Mouse (Mus musculus): Measurements from ENCODE around the gene Elac2. TPM values are rescaled to one million over a fixed set of nuclear protein-coding genes. Genes with fewer than 3 reads are reported as not detected.

The Elac2 gene
- total RNA-seq, 2 experiments from 2014 or later = 23.8 to 38.0 TPM

DNA sequence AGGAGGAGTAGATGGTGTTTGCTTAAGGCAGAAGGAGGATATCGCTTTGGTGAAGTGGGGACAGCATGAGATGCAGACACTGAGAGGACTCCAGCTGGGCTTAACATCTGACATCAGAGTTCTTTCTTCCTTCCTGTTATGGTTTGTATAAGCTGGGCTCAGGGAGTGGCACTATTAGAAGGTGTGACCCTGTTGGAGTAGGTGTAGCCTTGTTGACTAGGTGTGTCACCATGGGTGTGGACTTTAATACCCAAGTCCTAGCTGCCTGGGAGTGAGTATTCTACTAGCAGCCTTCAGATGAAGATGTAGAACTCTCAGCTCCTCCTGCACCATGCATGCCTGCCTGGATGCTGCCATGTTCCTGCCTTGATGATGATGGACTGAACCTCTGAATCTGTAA, 37.9 kb downstream of the Elac2 start:
- ATAC-seq (replicated peaks; ENCODE audit: poor library complexity, severe bottlenecking) = no peak

GRCm38 (mm10) chr11:65020744-65021143, 41.9 kb downstream of the Elac2 start:
- no peak for ATAC-seq (replicated peaks; ENCODE audit: poor library complexity, severe bottlenecking)

DNA sequence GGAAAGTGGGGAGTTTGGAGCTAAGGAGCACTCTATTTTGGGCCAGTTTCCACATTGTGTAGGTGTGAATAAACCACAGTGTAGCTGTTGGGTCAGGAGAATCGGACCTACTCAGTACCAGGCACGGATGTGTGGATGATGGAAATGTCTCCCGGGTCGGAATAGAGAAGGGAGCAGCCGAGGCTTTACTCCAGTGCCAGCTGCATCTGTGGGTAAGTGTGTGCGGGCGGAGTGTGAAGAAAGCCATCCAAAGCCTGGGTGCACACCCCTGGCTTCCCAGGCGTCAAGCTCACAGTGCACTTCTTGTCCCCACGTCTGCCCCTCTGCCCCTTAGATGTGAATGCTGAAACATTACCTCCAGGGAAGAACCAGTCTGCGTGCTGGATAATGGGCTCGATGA, 43.9 kb downstream of the Elac2 start:
- no peak for ATAC-seq (replicated peaks; ENCODE audit: poor library complexity, severe bottlenecking)

- ATAC-seq (replicated peaks; ENCODE audit: poor library complexity, severe bottlenecking) = no peak
These were observed 49.2 kb downstream of the Elac2 start for GRCm38 (mm10) chr11:65028049-65028448.

GRCm38 (mm10) chr11:65030201-65030600, 51.4 kb downstream of the Elac2 start:
- no peak for ATAC-seq (replicated peaks; ENCODE audit: poor library complexity, severe bottlenecking)

DNA sequence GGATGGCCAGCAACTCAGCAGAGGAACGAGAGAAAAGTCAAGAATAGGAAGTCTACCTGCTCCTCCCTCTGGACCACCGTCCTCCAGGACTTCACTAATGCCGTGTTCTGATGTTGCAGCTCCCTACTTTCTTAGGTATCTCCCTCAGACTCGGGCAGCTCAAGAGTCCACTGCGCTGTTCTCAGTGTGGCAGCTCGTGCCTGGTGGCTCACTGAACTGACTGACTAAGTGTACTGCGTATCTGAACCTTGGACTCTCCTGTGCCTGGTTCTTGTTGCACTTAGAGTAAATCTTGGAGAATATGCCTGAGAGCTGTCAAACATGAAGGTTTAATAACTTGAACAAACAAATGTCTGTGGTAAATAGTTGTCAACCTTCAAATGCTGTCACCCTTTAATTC, 53.4 kb downstream of the Elac2 start:
- no peak for ATAC-seq (replicated peaks; ENCODE audit: poor library complexity, severe bottlenecking)

- ATAC-seq (replicated peaks; ENCODE audit: poor library complexity, severe bottlenecking) = no peak
These were observed 60.2 kb downstream of the Elac2 start for GRCm38 (mm10) chr11:65038996-65039395.

- no peak for ATAC-seq (replicated peaks; ENCODE audit: poor library complexity, severe bottlenecking)
These were observed 60.8 kb downstream of the Elac2 start for GRCm38 (mm10) chr11:65039517-65040095.

DNA sequence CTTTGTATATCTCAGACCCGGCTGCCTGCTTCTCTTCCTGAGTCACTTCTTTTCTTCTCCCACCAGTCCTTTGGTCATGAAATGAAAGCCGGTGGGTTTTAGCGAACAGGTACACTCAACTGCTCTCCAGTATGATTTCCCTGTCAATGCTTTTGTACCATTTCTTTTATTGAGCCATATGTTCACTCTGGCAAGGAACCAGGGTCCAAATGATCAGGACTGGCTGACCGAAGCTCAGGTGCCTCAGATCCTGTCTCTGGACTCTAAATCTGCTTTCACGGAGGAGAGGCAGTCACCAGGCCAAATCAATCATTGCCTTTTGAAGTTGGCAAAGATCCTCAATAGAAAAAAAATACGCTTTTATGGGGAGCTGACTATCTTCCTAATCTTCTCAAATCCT, 61.7 kb downstream of the Elac2 start:
- no peak for ATAC-seq (replicated peaks; ENCODE audit: poor library complexity, severe bottlenecking)

DNA sequence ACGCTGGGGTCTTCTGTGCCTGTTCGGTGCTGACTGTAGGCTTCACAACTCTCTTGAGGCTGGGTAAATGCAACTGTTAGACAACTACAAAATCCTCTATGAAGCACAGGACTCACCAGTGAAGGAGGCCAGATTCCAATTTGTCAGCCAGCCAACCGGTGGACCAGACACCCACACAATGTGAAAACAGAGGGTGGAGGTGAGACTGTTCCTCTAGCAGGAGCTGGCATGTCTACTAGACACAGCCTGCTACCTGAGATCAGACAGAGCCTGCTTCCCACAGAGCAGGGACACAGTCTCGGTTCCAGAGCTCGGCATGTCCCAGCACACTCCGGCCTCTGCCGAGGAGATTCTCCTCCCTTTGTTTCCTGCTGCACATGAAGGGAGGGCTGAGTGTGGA, 70.3 kb downstream of the Elac2 start:
- ATAC-seq (replicated peaks; ENCODE audit: poor library complexity, severe bottlenecking) = no peak

DNA sequence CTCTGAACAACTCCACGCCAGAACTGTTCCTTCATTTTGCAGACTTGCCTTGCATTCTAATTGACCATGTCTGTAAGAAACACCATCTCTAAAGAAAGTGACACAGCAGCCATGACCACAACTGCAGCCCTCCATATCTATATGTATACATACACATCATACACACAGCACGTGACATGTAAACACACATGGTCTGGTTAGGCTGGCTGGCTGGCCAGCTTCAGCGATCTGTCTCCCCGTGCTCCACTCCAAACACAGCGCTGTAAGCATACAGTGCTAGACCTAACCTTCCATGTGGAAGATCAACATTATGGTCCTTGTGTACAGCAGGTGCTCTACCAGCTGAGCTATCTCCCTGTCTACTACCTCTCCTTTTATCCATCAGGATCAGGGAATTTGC, 72.0 kb downstream of the Elac2 start:
- ATAC-seq (replicated peaks; ENCODE audit: poor library complexity, severe bottlenecking) = no peak

Other genes with a start within 250 kb of the Elac2 start
- not detected in 2 replicates for gene 1700086D15Rik, start 180.9 kb downstream of the Elac2 start, total RNA-seq (2014; fragmentation: Nextera tagmentation)
- gene 1700086D15Rik, start 180.9 kb downstream of the Elac2 start, total RNA-seq (2017) = not detected in 2 replicates
- not detected in 2 replicates for gene Arhgap44, start 183.9 kb downstream of the Elac2 start, total RNA-seq (2014; fragmentation: Nextera tagmentation)
- not detected in 2 replicates for gene Arhgap44, start 183.9 kb downstream of the Elac2 start, total RNA-seq (2017)

Data from granulocyte monocyte progenitor cell, adult 5-6 weeks (primary cell).